Mouse (Mus musculus) myocyte (in vitro differentiated cells): Measurements from ENCODE around the gene Tceanc. TPM values are rescaled to one million over a fixed set of nuclear protein-coding genes. Genes with fewer than 3 reads are reported as not detected.
"Not testable (repeated sequence)": the region's sequence is repeated elsewhere in the genome, so short reads cannot be mapped to it uniquely, and the experiment has no call there.

Experiments
- H3K27me3 ChIP-seq: one replicate; pipeline ENCODE4 v1.6.1; 2011; ENCODE audit not compliant: control insufficient read depth, insufficient read depth, insufficient read length
- H3K36me3 ChIP-seq: one replicate; pipeline ENCODE4 v1.6.1; 2011; ENCODE audit not compliant: control insufficient read depth, insufficient read depth
- H3K4me2 ChIP-seq: one replicate; pipeline ENCODE4 v1.6.1; 2011; ENCODE audit warnings: low read depth, control low read depth
- H3K4me3 ChIP-seq: one replicate; pipeline ENCODE4 v1.5.1; 2011; ENCODE audit warnings: mild to moderate bottlenecking, control low read depth, moderate library complexity
- H3K79me2 ChIP-seq: one replicate; pipeline ENCODE4 v1.6.1; 2011; ENCODE audit not compliant: control insufficient read depth, insufficient read depth
- H3ac ChIP-seq: one replicate; pipeline ENCODE4 v1.6.1; 2011; ENCODE audit not compliant: control insufficient read depth, insufficient read length
- CEBPB ChIP-seq: IDR thresholded peaks from 2 replicates; pipeline ENCODE4 v1.6.1; 2011; ENCODE audit warnings: mild to moderate bottlenecking, moderate library complexity; ENCODE audit not compliant: poor library complexity, insufficient read depth, severe bottlenecking
- E2F4 ChIP-seq: IDR thresholded peaks from one replicate; pipeline ENCODE4 v1.6.1; 2011; ENCODE audit warnings: mild to moderate bottlenecking, control low read depth, moderate library complexity; ENCODE audit not compliant: insufficient read depth
- MAX ChIP-seq: IDR thresholded peaks from one replicate; pipeline ENCODE4 v1.6.1; 2011; ENCODE audit warnings: low read depth, mild to moderate bottlenecking, control low read depth
- MYOD1 ChIP-seq, 3 experiments: IDR thresholded peaks; one replicate each; pipeline ENCODE4 v1.6.1; 2011; ENCODE audit warnings: control low read depth in 2 of 3, low read depth in 2 of 3, mild to moderate bottlenecking in 2 of 3, moderate library complexity in 1 of 3; ENCODE audit not compliant: insufficient read length in 2 of 3, control insufficient read depth in 1 of 3
- MYOG ChIP-seq, 3 experiments: IDR thresholded peaks; one replicate each; pipeline ENCODE4 v1.6.1; 2011; ENCODE audit warnings: control low read depth in 2 of 3, low read depth in 2 of 3, mild to moderate bottlenecking in 2 of 3; ENCODE audit not compliant: insufficient read length in 2 of 3, control insufficient read depth in 1 of 3, insufficient read depth in 1 of 3
- POLR2A ChIP-seq: IDR thresholded peaks from one replicate; pipeline ENCODE4 v1.6.1; 2011; ENCODE audit warnings: low read depth, mild to moderate bottlenecking, control low read depth, moderate library complexity; ENCODE audit not compliant: insufficient read length
- POLR2AphosphoS2 ChIP-seq: IDR thresholded peaks from one replicate; pipeline ENCODE4 v1.6.1; 2011; ENCODE audit warnings: low read depth, control low read depth; ENCODE audit not compliant: insufficient read length
- REST ChIP-seq: IDR thresholded peaks from one replicate; pipeline ENCODE4 v1.6.1; 2011; ENCODE audit warnings: mild to moderate bottlenecking, control low read depth, moderate library complexity; ENCODE audit not compliant: insufficient read depth, insufficient read length
- SRF ChIP-seq: IDR thresholded peaks from one replicate; pipeline ENCODE4 v1.6.1; 2011; ENCODE audit warnings: low read depth; ENCODE audit not compliant: control insufficient read depth, insufficient read length
- TCF12 ChIP-seq: IDR thresholded peaks from one replicate; pipeline ENCODE4 v1.6.1; 2011; ENCODE audit warnings: mild to moderate bottlenecking, control low read depth; ENCODE audit not compliant: poor library complexity, insufficient read depth, severe bottlenecking
- TCF3 ChIP-seq: IDR thresholded peaks from one replicate; pipeline ENCODE4 v1.6.1; 2011; ENCODE audit warnings: low read depth, control low read depth; ENCODE audit not compliant: insufficient read length
- USF1 ChIP-seq: IDR thresholded peaks from one replicate; pipeline ENCODE4 v1.6.1; 2011; ENCODE audit warnings: low read depth, mild to moderate bottlenecking, control low read depth, moderate library complexity
- polyA plus RNA-seq: library from polyadenylated mRNA; unstranded; fragments of >200 nt; fragmentation: generic; extraction: Trizol; gene quantifications from one replicate; pipeline ENCODE4 v1.2.1, GENCODE M21; 2012; ENCODE audit warnings: missing spikeins

Tceanc gene
- polyA plus RNA-seq, 1 experiment, result 0.86 TPM

- H3ac ChIP-seq, result no peak overlapping the region
- no peak for TF ChIP-seq SRF
- TF ChIP-seq POLR2A, result no peak
- TF ChIP-seq MYOD1 (IDR thresholded peaks at IDR 0.05; ENCODE audit: control insufficient read depth in 1 of 3, insufficient read length in 2 of 3, low read depth in 2 of 3), result no peak
- TF ChIP-seq MYOG (IDR thresholded peaks at IDR 0.05; ENCODE audit: control insufficient read depth in 1 of 3, insufficient read depth in 1 of 3, insufficient read length in 2 of 3, low read depth in 2 of 3), result no peak
- no peak for TF ChIP-seq MAX
- no peak for TF ChIP-seq POLR2AphosphoS2
- no peak for TF ChIP-seq TCF12
- no peak for TF ChIP-seq E2F4
- no peak for TF ChIP-seq USF1
- TF ChIP-seq CEBPB, result no peak
- TF ChIP-seq REST, result no peak
- no peak for TF ChIP-seq TCF3
These were observed 7.4 kb upstream of the Tceanc start for GRCm38 (mm10) chrX:166525637-166526315.

GRCm38 (mm10) chrX:166520782-166521181, 2.4 kb upstream of the Tceanc start:
- Histone ChIP-seq H3K36me3 (no peaks in the 10 kb centered on the region), H3K4me2 (no peak overlapping the region), H3K79me2 (no peaks in the 10 kb centered on the region), H3ac (no peak overlapping the region), H3K4me3 (no peak overlapping the region), H3K27me3 (no peaks in the 10 kb centered on the region)
- TF ChIP-seq REST (no peak), MAX (no peak), E2F4 (no peak), POLR2AphosphoS2 (no peak), SRF (no peak), MYOD1 (IDR thresholded peaks at IDR 0.05; ENCODE audit: control insufficient read depth in 1 of 3, insufficient read length in 2 of 3, low read depth in 2 of 3) (no peak), TCF3 (no peak), POLR2A (no peak), CEBPB (no peak), TCF12 (no peak), USF1 (no peak), MYOG (IDR thresholded peaks at IDR 0.05; ENCODE audit: control insufficient read depth in 1 of 3, insufficient read depth in 1 of 3, insufficient read length in 2 of 3, low read depth in 2 of 3) (no peak)

More at GRCm38 (mm10) chrX:166525637-166526315, 7.4 kb upstream of the Tceanc start:
- H3K4me3 ChIP-seq, result no peak overlapping the region
- H3K36me3 ChIP-seq, result no peaks in the 10 kb centered on the region
- H3K79me2 ChIP-seq, result no peaks in the 10 kb centered on the region
- no peaks in the 10 kb centered on the region for H3K27me3 ChIP-seq
- no peak overlapping the region for H3K4me2 ChIP-seq

GRCm38 (mm10) chrX:166516631-166517030, 1.7 kb downstream of the Tceanc start:
- Histone ChIP-seq H3K36me3 (no peaks in the 10 kb centered on the region), H3K79me2 (no peaks in the 10 kb centered on the region), H3K4me2 (no peak overlapping the region), H3K4me3 (no peak overlapping the region), H3ac (no peak overlapping the region), H3K27me3 (no peaks in the 10 kb centered on the region)
- TF ChIP-seq POLR2AphosphoS2 (no peak), TCF12 (no peak), MYOG (IDR thresholded peaks at IDR 0.05; ENCODE audit: control insufficient read depth in 1 of 3, insufficient read depth in 1 of 3, insufficient read length in 2 of 3, low read depth in 2 of 3) (no peak), USF1 (no peak), POLR2A (no peak), CEBPB (no peak), E2F4 (no peak), MAX (no peak), TCF3 (no peak), SRF (no peak)

GRCm38 (mm10) chrX:166515923-166516322, 2.4 kb downstream of the Tceanc start:
- H3K4me3 ChIP-seq, result no peak overlapping the region
- no peak for TF ChIP-seq CEBPB
- no peak for TF ChIP-seq POLR2AphosphoS2
- TF ChIP-seq MYOG (IDR thresholded peaks at IDR 0.05; ENCODE audit: control insufficient read depth in 1 of 3, insufficient read depth in 1 of 3, insufficient read length in 2 of 3, low read depth in 2 of 3), result no peak
- TF ChIP-seq MAX, result no peak
- no peak for TF ChIP-seq MYOD1 (IDR thresholded peaks at IDR 0.05; ENCODE audit: control insufficient read depth in 1 of 3, insufficient read length in 2 of 3, low read depth in 2 of 3)
- TF ChIP-seq POLR2A, result no peak
- TF ChIP-seq E2F4, result no peak
- TF ChIP-seq REST, result no peak
- TF ChIP-seq TCF12, result no peak
- TF ChIP-seq USF1, result no peak
- TF ChIP-seq TCF3, result no peak
- no peak for TF ChIP-seq SRF
- no peaks in the 10 kb centered on the region for H3K79me2 ChIP-seq
- no peaks in the 10 kb centered on the region for H3K27me3 ChIP-seq
- H3K36me3 ChIP-seq, result no peaks in the 10 kb centered on the region
- H3K4me2 ChIP-seq, result no peak overlapping the region
- no peak overlapping the region for H3ac ChIP-seq

- not testable (repeated sequence) for H3K4me2 ChIP-seq, H3K4me3 ChIP-seq, H3K79me2 ChIP-seq, H3ac ChIP-seq, H3K36me3 ChIP-seq, H3K27me3 ChIP-seq
These were observed 4.3 kb downstream of the Tceanc start for GRCm38 (mm10) chrX:166514035-166514434.
